Comparison of ENCODE assay signal across 26 mouse cellular contexts in the genomic region with DNA sequence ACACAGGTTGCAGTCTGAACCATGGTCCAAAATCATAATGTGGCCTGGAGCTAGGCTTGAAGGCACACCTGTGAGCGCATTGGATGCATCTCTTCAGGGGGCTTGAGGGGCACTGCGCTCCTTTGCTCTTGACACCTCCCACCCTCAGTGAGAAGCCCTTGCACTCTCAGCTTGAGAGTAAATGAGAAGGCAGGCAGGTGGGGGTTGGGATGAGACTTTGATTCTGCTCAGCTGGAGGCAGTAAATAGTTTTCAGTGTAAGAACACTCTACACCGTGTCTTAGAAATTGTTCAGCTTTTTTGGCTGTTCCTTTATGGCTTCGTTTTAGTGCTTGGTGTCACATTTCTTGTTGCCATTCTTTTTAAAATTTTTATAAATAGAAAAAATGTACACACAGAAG.
DNase-seq lines count a peak whose midpoint lies in the region; ATAC-seq and TF ChIP-seq lines count a peak whose summit lies in the region.
"Had no signal": no experiment of that assay in that cellular context is flagged by ENCODE, and none has a peak within 500 bp of the region (broad histone marks: within the 10 kb centered on the region; RNA-seq: fewer than 3 reads in every experiment).

No protein-coding gene starts in this region.

- TF ChIP-seq CTCF in gastrocnemius, adult 2 months (IDR thresholded peaks at IDR 0.05), result no peak

- no peaks in the 10 kb centered on the region for H3K9me3 ChIP-seq in kidney, embryonic 15.5 days (replicated peaks)
- H3K9me3 ChIP-seq in megakaryocyte, embryonic 14.5 days, result no peaks in the 10 kb centered on the region
- H3K9me3 ChIP-seq: embryonic facial prominence, embryonic 12.5 days; forebrain, embryonic 12.5 days; forebrain, embryonic 15.5 days; G1E; heart, embryonic 10.5 days; hindbrain, embryonic 12.5 days; hindbrain, embryonic 15.5 days had no signal

- ATAC-seq in kidney, embryonic 15.5 days (replicated peaks; ENCODE audit: low FRiP score), result no peak
- no peak for ATAC-seq in megakaryocyte, adult 5-6 weeks (ENCODE audit: poor library complexity, severe bottlenecking)
- ATAC-seq: forebrain, embryonic 15.5 days; Patski had no signal

- 47% methylated on average over 4 of the region's 4 CpGs for WGBS in kidney, embryonic 15.5 days

- no peaks in the 10 kb centered on the region for H3K27me3 ChIP-seq in kidney, embryonic 15.5 days
- no peaks in the 10 kb centered on the region for H3K27me3 ChIP-seq in megakaryocyte, embryonic 14.5 days (replicated peaks)
- H3K27me3 ChIP-seq: CH12.LX; embryonic facial prominence, embryonic 12.5 days; forebrain, embryonic 12.5 days; forebrain, embryonic 15.5 days; hindbrain, embryonic 12.5 days; hindbrain, embryonic 15.5 days; Patski had no signal

- H3K4me2 ChIP-seq in kidney, embryonic 15.5 days, result no peak overlapping the region
- H3K4me2 ChIP-seq: embryonic facial prominence, embryonic 12.5 days; forebrain, embryonic 12.5 days; forebrain, embryonic 15.5 days; hindbrain, embryonic 12.5 days; hindbrain, embryonic 15.5 days had no signal

- H3K27ac ChIP-seq in gastrocnemius, adult 2 months, result peak overlapping the region; percentile 31; the same call in 1 of the 2 replicates
- no peak overlapping the region for H3K27ac ChIP-seq in kidney, embryonic 15.5 days
- H3K27ac ChIP-seq: embryonic facial prominence, embryonic 12.5 days; forebrain, embryonic 12.5 days; forebrain, embryonic 15.5 days; heart, adult 2 months; heart, embryonic 10.5 days; hindbrain, embryonic 12.5 days; hindbrain, embryonic 15.5 days had no signal

- no peak for DNase-seq in gastrocnemius, adult 2 months
- DNase-seq in gastrocnemius, postnatal 14 days, result no peak
- DNase-seq in kidney, adult 9 months, result peak; percentile 40
- peak; percentile 42 to 52 for DNase-seq in kidney, postnatal 25 days
- no peak for DNase-seq in kidney, adult 11 months
- DNase-seq: adrenal gland, postnatal 10 days; adrenal gland, postnatal 36 days; B cell, adult 2 months; cerebellum, adult 18-20 months; cerebellum, adult 9-10 months; cerebellum, postnatal 14 days; gastrocnemius, postnatal 25 days; heart, adult 2 months had no signal

- no peaks in the 10 kb centered on the region for H3K36me3 ChIP-seq in kidney, embryonic 15.5 days
- peaks cover 32% of the 10 kb centered on the region for H3K36me3 ChIP-seq in megakaryocyte, embryonic 14.5 days (replicated peaks; ENCODE audit: low read length)
- H3K36me3 ChIP-seq: embryonic facial prominence, embryonic 12.5 days; forebrain, embryonic 12.5 days; forebrain, embryonic 15.5 days; hindbrain, embryonic 12.5 days; hindbrain, embryonic 15.5 days had no signal

- no peak overlapping the region for H3K9ac ChIP-seq in kidney, embryonic 15.5 days
- H3K9ac ChIP-seq: embryonic facial prominence, embryonic 12.5 days; forebrain, embryonic 12.5 days; forebrain, embryonic 15.5 days; hindbrain, embryonic 12.5 days; hindbrain, embryonic 15.5 days had no signal

- H3K4me3 ChIP-seq in gastrocnemius, adult 2 months, result no peak overlapping the region
- no peak overlapping the region for H3K4me3 ChIP-seq in kidney, embryonic 15.5 days (replicated peaks)
- peak overlapping the region; percentile 28 for H3K4me3 ChIP-seq in megakaryocyte, embryonic 14.5 days (replicated peaks)
- H3K4me3 ChIP-seq: embryonic facial prominence, embryonic 12.5 days; erythroblast, embryonic 14.5 days; forebrain, embryonic 12.5 days; forebrain, embryonic 15.5 days; heart, adult 2 months; heart, embryonic 10.5 days; hindbrain, embryonic 12.5 days; hindbrain, embryonic 15.5 days had no signal

- intact Hi-C loops in gastrocnemius, adult 2 months (cut with DNase I), result no loop called here
- intact Hi-C loops in gastrocnemius, postnatal 14 days (cut with DNase I; ENCODE audit: low total_unique reads), result no loop called here

- peaks cover 13% of the 10 kb centered on the region; the same call in 1 of the 2 replicates for H3K4me1 ChIP-seq in kidney, embryonic 15.5 days
- peaks cover 89% of the 10 kb centered on the region for H3K4me1 ChIP-seq in megakaryocyte, embryonic 14.5 days

Comparison
In these comparisons a context has a peak if more than half of its experiments do, and no peak if none do; other contexts are left out.
1. DNase-seq: peak in kidney, adult 9 months (single experiment) and kidney, postnatal 25 days (2 of 2); none in gastrocnemius, adult 2 months (single experiment), gastrocnemius, postnatal 14 days (single experiment) and kidney, adult 11 months (single experiment).